Mouse (Mus musculus) testis, adult 2 months (tissue): ENCODE measurements around the gene Rev1.

Experiments
- CTCF ChIP-seq: fragments of 200-500 bp; IDR thresholded peaks from 2 replicates; pipeline ENCODE4 v1.5.1; 2012; ENCODE audit warnings: low read depth, mild to moderate bottlenecking, inconsistent platforms, low read length, moderate library complexity; ENCODE audit not compliant: control insufficient read depth, insufficient read depth, insufficient replicate concordance
- POLR2A ChIP-seq: fragments of 200-500 bp; IDR thresholded peaks from 2 replicates; pipeline ENCODE4 v1.6.1; 2012; ENCODE audit warnings: low read depth, mild to moderate bottlenecking, inconsistent platforms, low read length, moderate library complexity; ENCODE audit not compliant: control insufficient read depth

DNA sequence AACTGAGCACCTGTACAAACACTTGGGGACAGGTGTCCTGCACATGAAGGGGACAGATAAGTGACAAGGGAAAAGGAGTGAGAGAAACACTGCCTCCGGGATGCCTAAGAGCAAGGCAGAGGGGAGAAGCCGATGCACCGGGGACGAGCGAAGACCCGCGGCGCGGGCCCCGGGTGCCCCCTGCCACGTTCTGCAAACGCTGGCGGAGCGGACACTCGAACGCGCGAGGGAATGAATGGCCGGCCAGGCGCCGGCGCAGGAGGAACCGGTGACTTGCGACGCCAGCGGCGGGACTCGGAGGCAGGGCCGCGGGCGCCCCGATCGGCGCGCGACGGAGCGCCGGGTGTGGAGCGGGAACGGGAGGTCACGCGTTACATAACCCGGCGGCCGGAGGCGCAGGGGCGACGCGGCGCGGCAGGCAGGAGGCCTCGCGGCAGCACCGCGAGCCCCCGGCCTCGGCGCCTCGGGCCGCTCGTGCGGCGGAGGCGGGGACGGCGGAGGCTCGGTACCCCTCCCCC is 623 bp downstream of the Rev1 start:
- no peak for TF ChIP-seq POLR2A
- TF ChIP-seq CTCF: no peak
